Mouse (Mus musculus): ENCODE results near the gene Supt3. TPM values are rescaled to one million over a fixed set of nuclear protein-coding genes. Genes with fewer than 3 reads are reported as not detected.

Gene Supt3
- polyA plus RNA-seq, 3 experiments from 2014 or later: 15.4 to 27.4 (median 18.5) TPM

DNA sequence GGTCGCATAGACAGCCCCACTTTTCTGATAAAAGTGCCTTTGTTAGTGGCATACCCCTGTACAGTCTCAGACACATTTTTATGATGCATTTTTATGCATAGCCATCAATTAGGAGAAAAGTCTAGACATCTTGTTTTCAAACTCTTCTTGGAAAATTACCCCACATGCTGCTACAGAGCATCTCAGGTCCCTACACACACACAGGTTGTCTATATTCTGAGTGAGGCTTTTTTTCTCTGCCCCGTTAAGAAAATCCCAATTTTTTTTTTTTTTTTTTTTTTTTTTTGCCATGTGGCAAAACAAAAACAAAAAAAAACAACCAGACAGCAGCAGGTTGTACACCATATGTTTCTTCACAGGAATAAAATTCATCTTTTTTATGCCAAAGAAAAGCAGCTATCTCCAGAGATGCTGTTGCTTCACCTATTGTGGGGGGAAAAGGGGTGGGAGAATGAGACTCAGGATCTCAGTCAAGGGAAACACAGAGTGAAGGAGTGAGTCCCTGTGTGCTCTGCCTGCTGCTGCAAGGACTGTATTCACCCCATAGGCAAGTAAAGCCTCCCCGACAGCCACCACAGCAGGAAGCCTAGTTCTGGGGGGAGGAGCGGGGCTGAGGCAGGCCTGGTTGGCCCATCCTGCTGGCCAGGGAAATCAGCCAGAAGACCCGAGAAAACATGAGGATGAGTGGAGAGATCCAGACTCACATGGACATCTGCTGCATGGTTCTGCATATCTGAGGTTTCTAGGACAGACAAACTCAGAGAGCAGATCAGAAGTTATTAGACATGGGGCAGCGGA, 281.8 kb downstream of the Supt3 start:
- no peak for ATAC-seq

GRCm38 (mm10) chr17:45063776-45064175, 286.8 kb downstream of the Supt3 start:
- ATAC-seq: no peak

GRCm38 (mm10) chr17:45065465-45065864, 288.5 kb downstream of the Supt3 start:
- no peak for ATAC-seq

DNA sequence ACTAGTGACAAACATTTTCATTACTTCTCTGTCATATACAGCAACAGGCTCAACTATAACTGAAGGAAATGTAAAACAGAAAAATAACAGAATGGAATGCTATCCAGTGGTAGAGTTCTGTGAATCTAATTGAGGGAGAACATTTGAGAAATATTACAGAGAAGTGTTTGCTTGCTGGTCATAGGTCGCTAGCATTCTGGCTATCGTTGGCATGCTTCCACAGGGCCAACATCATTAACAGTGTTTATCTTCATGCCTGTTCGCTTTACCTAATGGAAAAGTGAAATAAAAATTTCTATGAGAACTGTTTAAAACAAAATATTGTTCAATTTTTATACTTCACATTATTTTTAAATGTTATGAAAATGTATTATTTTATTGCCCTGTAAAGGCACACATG, 290.5 kb downstream of the Supt3 start:
- ATAC-seq: no peak

DNA sequence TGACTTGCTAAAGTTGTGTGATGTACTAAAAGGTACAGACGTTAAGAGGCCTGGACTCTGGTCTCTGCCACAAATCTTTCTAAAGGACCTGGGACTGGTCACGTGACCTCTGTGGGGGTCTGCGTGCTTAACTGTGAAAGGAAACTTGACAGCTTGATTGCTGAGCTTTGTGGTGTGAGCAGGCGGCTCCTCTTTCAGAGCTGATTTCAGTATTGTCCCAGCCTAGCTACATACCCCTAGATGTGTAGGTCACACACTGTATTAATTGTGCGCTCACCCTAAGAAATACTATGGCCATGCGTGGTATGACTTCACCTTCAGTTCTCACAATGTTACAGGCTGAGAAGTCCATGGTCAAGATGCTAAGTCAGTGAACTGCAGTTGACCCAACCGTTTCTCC, 291.4 kb downstream of the Supt3 start:
- ATAC-seq: no peak

DNA sequence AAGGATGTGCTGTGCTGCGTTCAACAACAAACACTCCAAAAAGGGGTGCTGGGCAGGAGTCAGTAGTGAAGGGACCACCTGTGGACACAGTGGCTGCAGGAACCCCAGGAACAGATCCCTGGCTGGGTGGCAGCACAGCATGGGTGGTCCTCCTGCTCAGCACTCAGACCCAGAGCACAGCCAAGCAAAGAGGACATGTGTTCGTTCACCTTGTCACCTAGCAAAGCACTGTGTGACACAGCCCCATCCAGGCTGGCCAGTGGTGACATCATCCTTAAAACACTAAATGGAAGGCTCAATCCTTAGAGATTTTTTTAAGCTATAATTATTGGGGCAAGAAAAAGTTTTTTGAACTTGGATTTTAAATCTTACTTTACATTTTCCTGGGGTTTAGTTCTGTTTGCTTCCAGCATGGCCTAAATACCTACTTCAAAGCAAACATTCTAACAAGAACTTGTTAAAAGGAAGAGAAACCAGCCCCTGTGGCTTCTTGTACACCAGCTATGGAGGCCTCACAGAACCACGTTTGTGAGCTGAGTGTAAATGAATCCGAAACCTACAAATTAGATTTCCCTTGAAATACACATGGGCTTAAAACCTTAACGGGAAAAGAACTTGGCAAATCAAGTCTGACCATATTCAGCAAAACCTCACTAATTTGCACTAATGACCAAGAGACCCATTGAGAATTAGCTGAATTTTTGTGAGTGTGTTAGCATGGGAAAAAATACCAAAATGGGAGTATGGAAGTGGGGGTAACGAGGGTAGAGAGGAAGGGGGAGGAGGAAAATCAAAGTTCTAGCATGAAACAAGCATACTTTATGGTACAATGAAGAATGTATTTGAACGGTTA, 295.8 kb downstream of the Supt3 start:
- ATAC-seq: no peak

DNA sequence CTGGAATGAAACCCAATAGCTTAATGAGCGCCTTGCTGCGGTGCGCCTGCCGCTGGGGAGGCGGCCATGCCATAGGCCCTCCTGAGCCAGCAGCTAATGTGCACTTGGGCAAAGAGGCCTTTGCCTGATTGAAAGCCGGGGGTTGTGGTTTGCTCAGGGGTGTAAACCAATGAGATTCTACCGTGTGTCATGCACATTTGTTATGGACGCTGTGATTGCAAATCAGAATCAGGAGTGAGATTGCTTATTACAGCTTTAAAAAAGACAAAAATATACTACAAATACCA, 296.3 kb downstream of the Supt3 start:
- ATAC-seq: no peak

GRCm38 (mm10) chr17:45073779-45074178, 296.8 kb downstream of the Supt3 start:
- ATAC-seq: no peak

DNA sequence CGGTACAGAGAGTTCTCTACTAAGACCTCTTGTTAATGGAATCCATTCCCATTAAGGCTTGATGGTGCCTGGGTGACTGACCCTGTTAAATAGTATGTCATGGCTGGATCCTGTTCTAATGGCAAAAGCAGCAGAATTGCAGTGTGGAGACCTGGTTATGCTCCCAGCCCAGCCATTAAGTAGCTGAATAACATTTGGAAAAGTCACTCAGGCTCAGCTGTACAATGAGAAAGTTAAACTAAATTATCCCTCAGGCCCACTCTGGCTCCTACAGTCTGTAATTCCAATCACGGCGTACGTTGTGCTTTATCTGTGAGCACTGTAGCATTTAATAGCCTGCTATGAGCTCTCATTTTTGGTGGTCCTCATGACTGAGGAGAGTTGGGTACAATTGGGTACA, 300.0 kb downstream of the Supt3 start:
- no peak for ATAC-seq

GRCm38 (mm10) chr17:45077921-45078640, 301.1 kb downstream of the Supt3 start:
- no peak for ATAC-seq

- ATAC-seq: no peak
These were observed 304.6 kb downstream of the Supt3 start for GRCm38 (mm10) chr17:45081521-45081920.

DNA sequence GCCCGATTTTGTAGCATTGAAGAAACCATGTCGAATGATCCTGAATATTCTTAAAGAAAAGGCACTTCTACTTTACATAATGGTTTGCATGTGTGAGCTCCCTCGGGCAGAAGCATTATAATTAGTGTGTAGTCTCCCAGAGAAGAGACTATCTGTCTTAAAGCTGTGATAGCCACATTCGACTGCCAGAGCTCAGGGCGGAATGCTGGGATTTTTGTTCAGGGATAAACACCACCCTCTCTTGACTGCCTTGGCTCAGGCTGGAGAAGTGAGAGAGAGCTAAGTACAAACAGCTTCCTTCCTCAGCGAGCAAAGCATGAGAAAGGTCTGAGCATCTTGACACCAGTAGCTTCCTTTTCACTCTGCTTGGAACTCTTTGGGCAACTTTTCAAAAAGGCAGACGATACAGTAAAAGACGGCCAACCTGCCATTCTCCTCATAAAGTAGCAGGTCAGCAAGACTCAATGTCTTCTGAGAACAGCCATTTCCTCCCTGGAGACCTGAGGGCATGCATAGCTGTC, 305.1 kb downstream of the Supt3 start:
- no peak for ATAC-seq

DNA sequence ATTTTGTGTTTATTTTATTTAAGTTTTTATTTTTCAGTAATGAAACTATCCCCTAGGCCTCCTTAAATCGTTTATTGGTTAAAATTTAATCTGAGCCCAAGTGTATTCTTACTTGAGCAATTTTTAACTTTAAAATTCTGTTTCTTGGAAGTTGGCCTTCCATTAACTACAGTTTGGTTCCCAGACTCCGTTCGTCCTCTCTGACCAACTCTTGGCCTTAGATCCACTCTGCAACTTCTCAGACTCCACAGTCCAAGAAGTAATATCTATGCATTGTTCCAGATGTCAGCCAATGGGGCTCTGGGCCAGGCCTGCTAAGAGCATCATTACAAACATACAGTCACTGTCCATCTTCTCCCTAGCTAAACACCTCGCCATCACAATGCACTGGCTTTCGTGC, 309.4 kb downstream of the Supt3 start:
- no peak for ATAC-seq

DNA sequence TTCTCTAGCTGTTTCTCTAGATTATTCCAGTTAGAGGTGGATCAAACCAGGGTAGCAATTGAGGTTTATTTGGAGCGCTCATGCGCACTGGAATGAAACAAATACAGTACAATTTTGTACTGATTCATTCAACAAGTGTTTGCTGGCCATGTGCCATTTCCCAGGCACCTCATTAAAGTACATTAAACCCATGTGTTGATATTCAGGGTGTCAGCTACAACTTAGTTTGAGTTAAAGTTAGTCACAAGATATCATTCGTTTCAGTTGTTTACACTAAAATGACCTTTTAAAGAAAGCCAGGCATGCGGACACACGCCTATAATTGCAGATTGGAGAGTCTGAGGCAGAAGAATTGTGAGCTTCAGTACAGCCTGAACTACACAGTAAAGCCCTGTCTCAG, 310.1 kb downstream of the Supt3 start:
- no peak for ATAC-seq

DNA sequence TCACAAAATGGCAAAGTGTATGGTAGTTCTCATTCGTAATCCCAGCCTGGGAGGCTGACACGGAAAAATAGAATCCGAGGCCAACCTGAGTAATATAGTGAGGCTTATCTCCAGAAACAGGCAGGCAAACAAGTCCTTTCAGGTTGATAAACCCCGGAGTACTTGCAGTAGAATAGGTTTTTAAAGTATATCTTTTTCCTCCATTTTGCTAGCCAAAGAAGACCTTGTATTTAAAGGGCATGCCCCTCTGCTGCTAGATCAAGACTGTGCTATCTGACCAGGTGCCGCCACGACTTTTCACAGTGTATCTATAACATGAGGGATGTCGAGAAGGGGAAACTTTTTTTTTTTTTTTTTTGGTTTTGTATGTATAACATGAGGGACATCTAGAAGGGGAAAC, 324.1 kb downstream of the Supt3 start:
- ATAC-seq: no peak

DNA sequence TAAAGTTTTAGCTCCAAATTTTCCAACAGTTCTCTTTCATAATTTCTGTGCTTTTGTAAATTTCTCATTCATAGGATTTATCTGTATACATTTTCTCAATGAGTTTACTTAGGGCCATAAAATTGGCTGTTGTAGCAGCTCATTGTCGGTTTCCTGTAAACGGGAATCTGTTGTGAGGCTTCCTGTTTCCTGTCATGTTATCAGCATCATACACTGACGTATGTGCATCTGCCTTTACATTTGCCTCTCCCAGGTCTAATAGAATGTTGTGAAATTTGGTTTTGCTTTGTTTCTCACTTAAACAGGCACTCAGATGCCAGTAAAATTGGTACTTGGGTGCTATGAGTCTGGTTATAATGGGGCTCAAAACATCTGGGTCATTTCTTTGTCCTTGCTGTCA, 338.4 kb downstream of the Supt3 start:
- ATAC-seq: no peak

DNA sequence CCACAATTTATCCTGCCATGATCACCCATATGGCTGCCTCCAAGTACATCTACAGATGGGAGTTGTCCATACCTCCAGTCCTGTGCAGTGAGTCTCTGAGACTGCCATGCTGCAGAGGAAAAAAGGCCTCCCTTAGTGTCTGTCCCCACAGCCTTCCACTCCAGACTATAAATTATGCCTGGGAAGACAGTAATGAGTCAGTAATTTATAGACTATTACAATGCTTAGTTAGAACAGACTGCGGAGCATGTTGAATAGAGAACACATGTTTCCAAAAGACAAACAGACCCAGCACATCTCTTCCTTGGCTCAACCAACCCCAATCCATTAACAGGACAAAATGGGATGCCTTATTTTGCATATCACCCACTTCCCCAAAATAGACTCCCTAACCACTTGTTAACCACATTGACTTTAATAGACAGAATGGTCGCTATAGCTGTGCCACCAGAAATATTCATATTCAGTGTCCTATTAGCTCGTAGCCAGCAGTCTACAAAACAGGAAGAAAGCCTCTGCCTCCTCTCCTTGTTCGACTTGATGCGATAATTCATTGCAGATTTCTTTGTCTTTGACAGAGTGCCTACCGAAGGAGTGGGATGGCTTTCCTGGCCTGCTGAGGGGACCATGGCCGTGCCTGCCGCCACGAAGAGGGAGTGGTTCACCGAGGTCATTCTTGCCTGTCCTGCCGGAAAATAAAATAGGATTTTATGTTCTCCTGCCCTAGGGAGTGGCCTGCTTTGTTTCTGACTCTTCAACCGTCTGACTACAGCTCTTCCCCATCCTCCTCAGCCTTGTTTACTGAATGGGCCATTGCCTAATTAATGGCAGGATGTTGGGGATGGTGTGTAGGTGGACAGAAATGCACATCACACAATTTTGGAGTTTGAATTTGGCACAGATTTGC, 341.9 kb downstream of the Supt3 start:
- ATAC-seq: no peak

GRCm38 (mm10) chr17:45119609-45120201, 342.8 kb downstream of the Supt3 start:
- peak; percentile 73 for ATAC-seq

DNA sequence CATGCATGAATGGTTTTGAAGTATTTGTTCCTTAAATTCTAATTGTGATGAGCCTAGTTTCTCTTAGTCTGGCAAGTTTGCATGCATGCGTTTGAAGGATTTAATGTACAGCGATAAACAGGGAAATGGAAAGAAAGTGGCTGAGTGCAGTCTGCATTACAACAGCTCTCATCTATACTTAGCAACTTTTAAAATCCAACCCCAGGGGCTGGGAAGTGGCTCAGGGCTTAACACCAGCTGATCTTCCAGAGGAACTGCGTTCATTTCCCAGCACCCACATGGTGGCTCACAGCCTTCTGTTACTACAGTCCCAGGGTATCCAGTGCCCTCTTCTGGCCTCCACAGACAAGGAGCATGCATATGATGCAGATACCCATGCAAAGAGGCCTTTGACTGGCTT, 346.9 kb downstream of the Supt3 start:
- no peak for ATAC-seq

- no peak for ATAC-seq
These were observed 351.7 kb downstream of the Supt3 start for GRCm38 (mm10) chr17:45128611-45129010.

DNA sequence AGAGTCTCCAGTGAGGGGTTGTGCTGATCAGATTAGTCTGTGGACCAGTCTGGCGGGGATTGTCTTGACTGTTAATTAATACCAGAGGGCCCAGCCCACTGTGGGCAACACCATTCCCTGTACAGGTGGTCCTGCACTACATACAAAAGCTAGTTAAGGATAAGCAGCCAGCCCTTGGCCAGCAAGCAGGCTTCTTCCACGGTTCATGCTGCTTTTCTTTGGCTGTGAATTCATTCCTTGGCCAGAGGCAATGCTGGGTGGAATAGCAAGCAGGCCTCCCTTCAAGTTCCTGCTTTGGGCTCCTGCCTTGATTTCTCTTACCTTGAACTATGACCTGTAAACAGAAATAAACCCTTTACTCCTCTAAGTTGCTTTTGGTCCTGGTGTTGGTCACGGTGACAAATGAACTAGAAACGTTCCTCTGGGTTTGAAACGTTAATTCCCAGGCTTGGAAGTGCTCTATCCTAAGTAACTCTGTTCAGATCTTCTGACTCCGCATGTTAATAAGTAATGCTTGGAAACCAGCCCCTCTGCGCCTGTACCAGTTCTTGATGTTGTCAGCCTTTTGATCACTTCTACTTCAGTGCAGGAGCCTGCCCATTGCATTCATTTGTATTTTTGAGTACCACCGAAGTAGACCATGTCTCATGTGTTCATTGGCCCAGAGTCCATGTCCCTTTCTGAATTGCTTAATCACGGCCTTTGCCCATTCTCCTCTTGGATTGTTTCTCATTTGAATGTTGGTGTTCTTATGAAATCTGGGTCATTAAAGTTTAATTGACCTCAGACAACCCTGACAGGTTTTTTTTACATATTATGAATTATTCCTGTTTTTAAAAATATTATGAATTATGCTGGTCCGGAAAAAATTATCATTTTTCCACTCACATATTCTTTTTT, 356.8 kb downstream of the Supt3 start:
- no peak for ATAC-seq

Measured in inflammation-experienced regulatory T-cells, adult 6 months (primary cell).